Mouse (Mus musculus) heart, postnatal 0 days (tissue): ENCODE measurements around the gene Decr2. TPM values are rescaled to one million over a fixed set of nuclear protein-coding genes. Genes with fewer than 3 reads are reported as not detected.

Experiments used
- ATAC-seq: fragments of 200-750 bp; cut with Nextera tagmentation; 2 replicates; pipeline ENCODE4 v1.8.0; 2017; ENCODE audit warnings: low read depth, moderate number of reproducible peaks, moderate library complexity; ENCODE audit not compliant: insufficient read depth
- DNase-seq: peaks from one replicate; pipeline ENCODE4 v3.0.0-alpha.2; 2016; ENCODE audit warnings: low spot score
- H3K27ac ChIP-seq: fragments of 300-500 bp; sonication (generic); 2 replicates; pipeline ENCODE4 v1.5.1; 2014; ENCODE audit warnings: low read depth, mild to moderate bottlenecking
- H3K27me3 ChIP-seq: fragments of 300-500 bp; sonication (generic); 2 replicates; pipeline ENCODE4 v1.6.1; 2014; ENCODE audit warnings: low read length, mixed read lengths; ENCODE audit not compliant: control insufficient read depth, insufficient read depth
- H3K36me3 ChIP-seq: fragments of 300-500 bp; sonication (generic); replicated peaks from 2 replicates; pipeline ENCODE4 v1.6.1; 2014; ENCODE audit warnings: low read length, mixed read lengths; ENCODE audit not compliant: control insufficient read depth, insufficient read depth
- H3K4me1 ChIP-seq: fragments of 300-500 bp; sonication (generic); 2 replicates; pipeline ENCODE4 v1.6.1; 2014; ENCODE audit warnings: antibody characterized with exemption; ENCODE audit not compliant: control insufficient read depth, insufficient read depth
- H3K4me2 ChIP-seq: fragments of 300-500 bp; sonication (generic); 2 replicates; pipeline ENCODE4 v1.6.1; 2014; ENCODE audit warnings: low read depth, mild to moderate bottlenecking, low read length, moderate library complexity
- H3K4me3 ChIP-seq: fragments of 300-500 bp; sonication (generic); 2 replicates; pipeline ENCODE4 v1.5.1; 2014; ENCODE audit warnings: low read depth, low read length
- H3K9ac ChIP-seq: fragments of 300-500 bp; sonication (generic); replicated peaks from 2 replicates; pipeline ENCODE4 v1.6.1; 2014; ENCODE audit warnings: low read depth, low read length, mixed read lengths
- H3K9me3 ChIP-seq: fragments of 300-500 bp; sonication (generic); replicated peaks from 2 replicates; pipeline ENCODE4 v1.6.1; 2016; ENCODE audit warnings: low read length; ENCODE audit not compliant: control insufficient read depth
- CTCF ChIP-seq: IDR thresholded peaks from 2 replicates; pipeline ENCODE4 v1.5.1; 2016; ENCODE audit warnings: antibody characterized with exemption, control low read depth, low read depth
- EP300 ChIP-seq: IDR thresholded peaks from 2 replicates; pipeline ENCODE4 v1.6.1; 2016; ENCODE audit warnings: antibody characterized with exemption, low read depth
- WGBS: fragments of 180-500 bp; shearing (Covaris S2); extraction: QIAGEN DNeasy Blood & Tissue Kit; methylation state at CpG from one replicate; pipeline ENCODE4 v1.1.7; 2014; 5-methylcytosine and 5-hydroxymethylcytosine counted together
- polyA plus RNA-seq: library from polyadenylated mRNA; unstranded; fragments of >200 nt; fragmentation: Nextera tagmentation; extraction: Ambion mirVana; gene quantifications from 2 replicates; pipeline ENCODE4 v1.2.1, GENCODE M21; 2015
- total RNA-seq: library from RNA; depleted of rRNA; stranded (reverse); fragments of >200 nt; gene quantifications from 2 replicates; pipeline ENCODE4 v1.2.3, GENCODE M21; 2014; ENCODE audit warnings: low replicate concordance

Decr2 gene
- total and polyA plus RNA-seq, 2 experiments from 2014 or later: 35.3 to 44.6 TPM

GRCm38 (mm10) chr17:26114061-26114460 lies 23.9 kb upstream of the Decr2 start:
- DNase-seq (no peak), ATAC-seq (no peak)
- Histone ChIP-seq H3K9ac (no peak overlapping the region), H3K4me3 (peak overlapping the region; percentile 54), H3K27me3 (peaks cover 86% of the 10 kb centered on the region), H3K27ac (no peak overlapping the region), H3K9me3 (no peaks in the 10 kb centered on the region), H3K36me3 (no peaks in the 10 kb centered on the region), H3K4me1 (0 out of 2 replicates have a peak, but pooled peaks cover 7% of the 10 kb centered on the region), H3K4me2 (peak overlapping the region; percentile 94)
- WGBS: 13% methylated on average over 8 of the region's 8 CpGs
- TF ChIP-seq CTCF (no peak), EP300 (no peak)

- ATAC-seq (peak; percentile 70; the same call in 1 of the 2 replicates), DNase-seq (peak; percentile 23)
- under 1% methylated on average over 72 of the region's 75 CpGs for WGBS
- TF ChIP-seq CTCF: no peak
- no peak for TF ChIP-seq EP300
- Histone ChIP-seq H3K27me3 (peaks cover 83% of the 10 kb centered on the region), H3K4me1 (0 out of 2 replicates have a peak, but pooled peaks cover 7% of the 10 kb centered on the region), H3K4me2 (peak within 1 kb of the TSS; percentile 94), H3K36me3 (no peaks in the 10 kb centered on the region), H3K9me3 (no peaks in the 10 kb centered on the region), H3K4me3 (peak within 1 kb of the TSS; percentile 54), H3K27ac (no peak within 1 kb of the TSS), H3K9ac (peak within 1 kb of the TSS; percentile 49)
Observed at GRCm38 (mm10) chr17:26113181-26113948, 23.2 kb upstream of the Decr2 start, which contains the start of gene Tmem8. Tmem8 (plus strand) TSS chr17:26113299.

GRCm38 (mm10) chr17:26112751-26113150 lies 22.6 kb upstream of the Decr2 start:
- DNase-seq (no peak), ATAC-seq (no peak)
- Histone ChIP-seq H3K9ac (no peak overlapping the region), H3K4me2 (peak overlapping the region; percentile 94), H3K27me3 (peaks cover 77% of the 10 kb centered on the region), H3K4me3 (peak overlapping the region; percentile 54), H3K4me1 (0 out of 2 replicates have a peak, but pooled peaks cover 7% of the 10 kb centered on the region), H3K36me3 (no peaks in the 10 kb centered on the region), H3K9me3 (no peaks in the 10 kb centered on the region), H3K27ac (no peak overlapping the region)
- TF ChIP-seq CTCF (no peak), EP300 (no peak)
- WGBS: 20% methylated on average over 14 of the region's 14 CpGs

- Histone ChIP-seq H3K9me3 (no peaks in the 10 kb centered on the region), H3K4me2 (no peak overlapping the region), H3K4me3 (no peak overlapping the region), H3K27me3 (peaks cover 68% of the 10 kb centered on the region), H3K27ac (no peak overlapping the region), H3K9ac (no peak overlapping the region), H3K4me1 (0 out of 2 replicates have a peak, but pooled peaks cover 7% of the 10 kb centered on the region), H3K36me3 (no peaks in the 10 kb centered on the region)
- TF ChIP-seq EP300: no peak
- TF ChIP-seq CTCF: no peak
- 41% methylated on average over 4 of the region's 4 CpGs for WGBS
- no peak for ATAC-seq
- DNase-seq: no peak
Observed at GRCm38 (mm10) chr17:26111722-26112121, 21.6 kb upstream of the Decr2 start.

- ATAC-seq: no peak
- Histone ChIP-seq H3K9me3 (no peaks in the 10 kb centered on the region), H3K27ac (no peak overlapping the region), H3K4me1 (0 out of 2 replicates have a peak, but pooled peaks cover 7% of the 10 kb centered on the region), H3K9ac (no peak overlapping the region), H3K4me2 (no peak overlapping the region), H3K36me3 (no peaks in the 10 kb centered on the region), H3K27me3 (peaks cover 61% of the 10 kb centered on the region), H3K4me3 (no peak overlapping the region)
- no peak for DNase-seq
- no peak for TF ChIP-seq EP300
- no peak for TF ChIP-seq CTCF
- 7% methylated on average over 4 of the region's 4 CpGs for WGBS
Observed at GRCm38 (mm10) chr17:26111024-26111423, 20.9 kb upstream of the Decr2 start.
